Mouse (Mus musculus): ENCODE data around the gene Cnn1. TPM values are rescaled to one million over a fixed set of nuclear protein-coding genes. Genes with fewer than 3 reads are reported as not detected.

The Cnn1 gene
- polyA plus RNA-seq, 1 experiment from 2014 or later, result 0.39 TPM

- Histone ChIP-seq H3K27me3 (replicated peaks) (peaks cover 6% of the 10 kb centered on the region; the same call in 1 of the 2 replicates), H3K4me1 (peaks cover 11% of the 10 kb centered on the region), H3K9ac (no peak overlapping the region), H3K27ac (no peak overlapping the region), H3K4me2 (replicated peaks) (0 out of 2 replicates have a peak overlapping the region, but pooled peaks have one; percentile 8), H3K9me3 (no peaks in the 10 kb centered on the region), H3K36me3 (peaks cover 3% of the 10 kb centered on the region; the same call in 1 of the 2 replicates), H3K4me3 (no peak overlapping the region)
- WGBS, result 28% methylated on average over 10 of the region's 10 CpGs
- 0 out of 2 replicates have a peak, but pooled peaks have one; percentile 3 for ATAC-seq (ENCODE audit: low FRiP score, low read depth)
Measured at GRCm38 (mm10) chr9:22155614-22156013, 56.6 kb downstream of the Cnn1 start.

GRCm38 (mm10) chr9:22156497-22157245, 57.7 kb downstream of the Cnn1 start, which contains the start of gene Pigyl:
TSS of gene Pigyl (plus strand) at chr9:22156846.
- Histone ChIP-seq H3K9me3 (no peaks in the 10 kb centered on the region), H3K9ac (peak within 1 kb of the TSS; percentile 82), H3K4me1 (peaks cover 11% of the 10 kb centered on the region), H3K4me2 (replicated peaks) (peak within 1 kb of the TSS; percentile 75), H3K27ac (peak within 1 kb of the TSS; percentile 64), H3K36me3 (peaks cover 3% of the 10 kb centered on the region; the same call in 1 of the 2 replicates), H3K4me3 (peak within 1 kb of the TSS; percentile 60), H3K27me3 (replicated peaks) (peaks cover 6% of the 10 kb centered on the region; the same call in 1 of the 2 replicates)
- 1% methylated on average over 65 of the region's 65 CpGs for WGBS
- ATAC-seq (ENCODE audit: low FRiP score, low read depth), result peak; percentile 97

GRCm38 (mm10) chr9:22157516-22158265, 58.7 kb downstream of the Cnn1 start:
- H3K36me3 ChIP-seq, result peaks cover 3% of the 10 kb centered on the region; the same call in 1 of the 2 replicates
- ATAC-seq (ENCODE audit: low FRiP score, low read depth), result no peak
- 66% methylated on average over 34 of the region's 34 CpGs for WGBS

More at GRCm38 (mm10) chr9:22157516-22158265, 58.7 kb downstream of the Cnn1 start:
- H3K4me1 ChIP-seq, result peaks cover 11% of the 10 kb centered on the region
- H3K4me3 ChIP-seq, result peak overlapping the region; percentile 60
- H3K9me3 ChIP-seq, result no peaks in the 10 kb centered on the region
- H3K27me3 ChIP-seq (replicated peaks), result peaks cover 6% of the 10 kb centered on the region; the same call in 1 of the 2 replicates
- peak overlapping the region; percentile 82 for H3K9ac ChIP-seq
- H3K4me2 ChIP-seq (replicated peaks), result peak overlapping the region; percentile 75
- H3K27ac ChIP-seq, result no peak overlapping the region

Small RNA genes lying within 50 kb of the gene (microRNA-seq; reads per million reads assigned to microRNA genes)
- not detected for gene Mir7084

Other genes with a start within 250 kb of the Cnn1 start
- gene Dock6, start 246.6 kb upstream of the Cnn1 start, polyA plus RNA-seq (2016; fragmentation: Nextera tagmentation; extraction: Ambion mirVana), result 26.2 and 26.9 TPM in 2 replicates
- gene Rab3d, start 181.0 kb upstream of the Cnn1 start, polyA plus RNA-seq (2016; fragmentation: Nextera tagmentation; extraction: Ambion mirVana), result 19.3 and 21.3 TPM in 2 replicates
- 6.4 and 6.6 TPM in 2 replicates for gene Ccdc159, start 171.7 kb upstream of the Cnn1 start, polyA plus RNA-seq (2016; fragmentation: Nextera tagmentation; extraction: Ambion mirVana)
- 36.1 and 42.3 TPM in 2 replicates for gene Tmem205, start 171.7 kb upstream of the Cnn1 start, polyA plus RNA-seq (2016; fragmentation: Nextera tagmentation; extraction: Ambion mirVana)
- 53.3 and 56.2 TPM in 2 replicates for gene Plppr2, start 162.2 kb upstream of the Cnn1 start, polyA plus RNA-seq (2016; fragmentation: Nextera tagmentation; extraction: Ambion mirVana)
- gene Swsap1, start 143.5 kb upstream of the Cnn1 start, polyA plus RNA-seq (2016; fragmentation: Nextera tagmentation; extraction: Ambion mirVana), result 8.1 and 9.7 TPM in 2 replicates
- 3.5 and 4.0 TPM in 2 replicates for gene Epor, start 135.7 kb upstream of the Cnn1 start, polyA plus RNA-seq (2016; fragmentation: Nextera tagmentation; extraction: Ambion mirVana)
- 2.0 and 2.8 TPM in 2 replicates for gene Rgl3, start 109.8 kb upstream of the Cnn1 start, polyA plus RNA-seq (2016; fragmentation: Nextera tagmentation; extraction: Ambion mirVana)
- gene Ccdc151, start 96.6 kb upstream of the Cnn1 start, polyA plus RNA-seq (2016; fragmentation: Nextera tagmentation; extraction: Ambion mirVana), result 2.7 and 3.6 TPM in 2 replicates
- gene Prkcsh, start 96.4 kb upstream of the Cnn1 start, polyA plus RNA-seq (2016; fragmentation: Nextera tagmentation; extraction: Ambion mirVana), result 104 and 109 TPM in 2 replicates
- gene Elavl3, start 47.2 kb upstream of the Cnn1 start, polyA plus RNA-seq (2016; fragmentation: Nextera tagmentation; extraction: Ambion mirVana), result 73.5 and 77.9 TPM in 2 replicates
- not detected in 2 replicates for gene Gm49318, start 28.0 kb upstream of the Cnn1 start, polyA plus RNA-seq (2016; fragmentation: Nextera tagmentation; extraction: Ambion mirVana)
- gene Zfp653, start 27.8 kb upstream of the Cnn1 start, polyA plus RNA-seq (2016; fragmentation: Nextera tagmentation; extraction: Ambion mirVana), result 19.6 and 20.7 TPM in 2 replicates
- gene Ecsit, start 13.8 kb upstream of the Cnn1 start, polyA plus RNA-seq (2016; fragmentation: Nextera tagmentation; extraction: Ambion mirVana), result 46.7 and 47.3 TPM in 2 replicates
- 171 and 172 TPM in 2 replicates for gene Elof1, start 18.0 kb downstream of the Cnn1 start, polyA plus RNA-seq (2016; fragmentation: Nextera tagmentation; extraction: Ambion mirVana)
- 5.2 and 5.8 TPM in 2 replicates for gene Acp5, start 36.5 kb downstream of the Cnn1 start, polyA plus RNA-seq (2016; fragmentation: Nextera tagmentation; extraction: Ambion mirVana)
- gene Pigyl, start 57.6 kb downstream of the Cnn1 start, polyA plus RNA-seq (2016; fragmentation: Nextera tagmentation; extraction: Ambion mirVana), result 63.2 and 68.4 TPM in 2 replicates
- gene Zfp872, start 88.9 kb downstream of the Cnn1 start, polyA plus RNA-seq (2016; fragmentation: Nextera tagmentation; extraction: Ambion mirVana), result 0.13 and 0.33 TPM in 2 replicates
- 10.6 and 10.8 TPM in 2 replicates for gene Zfp809, start 126.5 kb downstream of the Cnn1 start, polyA plus RNA-seq (2016; fragmentation: Nextera tagmentation; extraction: Ambion mirVana)
- gene Zfp599, start 160.7 kb downstream of the Cnn1 start, polyA plus RNA-seq (2016; fragmentation: Nextera tagmentation; extraction: Ambion mirVana), result 4.7 and 5.1 TPM in 2 replicates
- 36.3 and 38.8 TPM in 2 replicates for gene Zfp810, start 208.4 kb downstream of the Cnn1 start, polyA plus RNA-seq (2016; fragmentation: Nextera tagmentation; extraction: Ambion mirVana)

Data from neural tube, embryonic 12.5 days (tissue).